Mouse (Mus musculus) olfactory bulb, adult 2 months (tissue): ENCODE results near the gene Tfap2e.

Experiments
- CTCF ChIP-seq: fragments of 200-500 bp; IDR thresholded peaks from 2 replicates; pipeline ENCODE4 v1.5.1; 2012; ENCODE audit warnings: low read depth, mild to moderate bottlenecking, low read length, moderate library complexity; ENCODE audit not compliant: insufficient read depth
- POLR2A ChIP-seq: fragments of 200-500 bp; IDR thresholded peaks from 2 replicates; pipeline ENCODE4 v1.6.1; 2012; ENCODE audit warnings: mild to moderate bottlenecking, low read depth, low read length, moderate library complexity; ENCODE audit not compliant: insufficient read depth

DNA sequence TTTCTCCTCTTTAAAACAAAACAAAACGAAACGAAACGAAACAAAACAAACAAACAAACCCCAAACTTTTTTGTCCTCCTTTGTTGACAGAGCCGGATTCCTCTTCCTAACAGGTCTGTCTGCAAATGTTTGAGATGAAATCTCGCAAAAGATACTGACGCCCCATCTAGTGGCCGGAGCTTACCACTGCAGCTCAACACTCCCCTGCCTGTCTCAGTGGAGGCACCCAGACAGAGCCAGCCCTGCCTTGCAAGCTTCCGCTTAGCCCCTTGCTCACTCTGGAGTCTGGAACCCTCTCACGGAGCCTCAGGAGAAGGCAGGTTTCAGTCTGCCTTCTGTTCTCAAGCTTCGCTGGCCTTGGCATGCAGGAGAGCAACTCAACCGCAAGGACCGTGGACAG is 5.4 kb upstream of the Tfap2e start:
- peak; percentile 63 for TF ChIP-seq CTCF
- TF ChIP-seq POLR2A, result no peak
